Mouse (Mus musculus) liver, postnatal 0 days (tissue): ENCODE results near the gene Cuedc1. TPM values are rescaled to one million over a fixed set of nuclear protein-coding genes. Genes with fewer than 3 reads are reported as not detected.

Source experiments
- ATAC-seq: fragments of 200-750 bp; cut with Nextera tagmentation; 2 replicates; pipeline ENCODE4 v1.8.0; 2017; ENCODE audit warnings: mild to moderate bottlenecking, moderate library complexity
- DNase-seq: peaks from one replicate; pipeline ENCODE4 v3.0.0-alpha.2; 2016
- H3K27ac ChIP-seq: fragments of 300-500 bp; sonication (generic); 2 replicates; pipeline ENCODE4 v1.5.1; 2014; ENCODE audit warnings: antibody characterized with exemption, moderate library complexity, mild to moderate bottlenecking, low read depth
- H3K27me3 ChIP-seq: fragments of 300-500 bp; sonication (generic); 2 replicates; pipeline ENCODE4 v1.6.1; 2014; ENCODE audit warnings: low read length, control low read depth, mixed read lengths; ENCODE audit not compliant: insufficient read depth
- H3K36me3 ChIP-seq: fragments of 300-500 bp; sonication (generic); replicated peaks from 2 replicates; pipeline ENCODE4 v1.6.1; 2014; ENCODE audit warnings: mild to moderate bottlenecking, control low read depth, low read length, moderate library complexity, mixed read lengths; ENCODE audit not compliant: insufficient read depth
- H3K4me1 ChIP-seq: fragments of 300-500 bp; sonication (generic); 2 replicates; pipeline ENCODE4 v1.6.1; 2014; ENCODE audit warnings: antibody characterized with exemption, mild to moderate bottlenecking, control low read depth; ENCODE audit not compliant: insufficient read depth
- H3K4me2 ChIP-seq: fragments of 300-500 bp; sonication (generic); 2 replicates; pipeline ENCODE4 v1.6.1; 2014; ENCODE audit warnings: low read depth, mild to moderate bottlenecking, low read length, moderate library complexity, mixed read lengths
- H3K4me3 ChIP-seq: fragments of 300-500 bp; sonication (generic); 2 replicates; pipeline ENCODE4 v1.5.1; 2014; ENCODE audit warnings: low read depth, low read length
- H3K9ac ChIP-seq: fragments of 300-500 bp; sonication (generic); replicated peaks from 2 replicates; pipeline ENCODE4 v1.6.1; 2014; ENCODE audit warnings: mild to moderate bottlenecking, moderate library complexity
- H3K9me3 ChIP-seq: fragments of 300-500 bp; sonication (generic); 2 replicates; pipeline ENCODE4 v1.6.1; 2016; ENCODE audit warnings: mild to moderate bottlenecking, control low read depth, low read length, mixed read lengths
- CTCF ChIP-seq: sonication (generic); IDR thresholded peaks from 2 replicates; pipeline ENCODE4 v1.5.1; 2016; ENCODE audit warnings: antibody characterized with exemption, low read depth
- EP300 ChIP-seq: IDR thresholded peaks from 2 replicates; pipeline ENCODE4 v1.6.1; 2016; ENCODE audit warnings: antibody characterized with exemption, low read depth, mild to moderate bottlenecking
- WGBS: fragments of 180-500 bp; shearing (Covaris S2); extraction: QIAGEN DNeasy Blood & Tissue Kit; methylation state at CpG from one replicate; pipeline ENCODE4 v1.1.7; 2014; ENCODE audit not compliant: insufficient replicate concordance; 5-methylcytosine and 5-hydroxymethylcytosine counted together
- polyA plus RNA-seq: library from polyadenylated mRNA; unstranded; fragments of >200 nt; fragmentation: Nextera tagmentation; extraction: Ambion mirVana; gene quantifications from 2 replicates; pipeline ENCODE4 v1.2.1, GENCODE M21; 2015

The Cuedc1 gene
- polyA plus RNA-seq, 1 experiment from 2014 or later, result 1.2 TPM

DNA sequence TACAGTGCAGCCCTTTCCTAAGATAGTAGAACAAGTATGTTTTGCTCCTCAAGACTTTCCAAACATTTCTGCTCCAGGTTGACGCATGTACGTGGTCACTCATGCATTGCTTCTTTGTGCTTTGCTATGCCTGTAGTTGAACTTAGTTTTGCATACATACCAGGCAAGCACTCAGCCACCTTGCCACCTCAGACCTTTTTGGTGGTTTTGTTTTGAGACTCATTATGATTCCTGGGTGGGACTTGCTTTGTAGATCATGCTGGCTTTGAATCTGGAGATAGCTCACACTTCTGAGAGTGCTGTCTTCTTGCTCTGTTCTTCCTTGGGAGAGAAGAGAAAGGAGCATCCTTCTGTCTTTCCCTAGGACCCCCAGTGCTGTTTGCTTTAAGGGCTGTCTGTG, 109.8 kb downstream of the Cuedc1 start:
- no peak for ATAC-seq
- H3K9me3 ChIP-seq, result no peaks in the 10 kb centered on the region
- H3K27ac ChIP-seq, result no peak overlapping the region
- peaks cover 33% of the 10 kb centered on the region for H3K36me3 ChIP-seq
- TF ChIP-seq EP300 (no peak), CTCF (no peak)
- 89% methylated on average over 2 of the region's 2 CpGs for WGBS
- H3K4me2 ChIP-seq, result no peak overlapping the region
- H3K4me1 ChIP-seq, result peaks cover 14% of the 10 kb centered on the region
- H3K9ac ChIP-seq, result no peak overlapping the region
- H3K4me3 ChIP-seq, result no peak overlapping the region
- DNase-seq, result no peak
- H3K27me3 ChIP-seq, result no peaks in the 10 kb centered on the region

DNA sequence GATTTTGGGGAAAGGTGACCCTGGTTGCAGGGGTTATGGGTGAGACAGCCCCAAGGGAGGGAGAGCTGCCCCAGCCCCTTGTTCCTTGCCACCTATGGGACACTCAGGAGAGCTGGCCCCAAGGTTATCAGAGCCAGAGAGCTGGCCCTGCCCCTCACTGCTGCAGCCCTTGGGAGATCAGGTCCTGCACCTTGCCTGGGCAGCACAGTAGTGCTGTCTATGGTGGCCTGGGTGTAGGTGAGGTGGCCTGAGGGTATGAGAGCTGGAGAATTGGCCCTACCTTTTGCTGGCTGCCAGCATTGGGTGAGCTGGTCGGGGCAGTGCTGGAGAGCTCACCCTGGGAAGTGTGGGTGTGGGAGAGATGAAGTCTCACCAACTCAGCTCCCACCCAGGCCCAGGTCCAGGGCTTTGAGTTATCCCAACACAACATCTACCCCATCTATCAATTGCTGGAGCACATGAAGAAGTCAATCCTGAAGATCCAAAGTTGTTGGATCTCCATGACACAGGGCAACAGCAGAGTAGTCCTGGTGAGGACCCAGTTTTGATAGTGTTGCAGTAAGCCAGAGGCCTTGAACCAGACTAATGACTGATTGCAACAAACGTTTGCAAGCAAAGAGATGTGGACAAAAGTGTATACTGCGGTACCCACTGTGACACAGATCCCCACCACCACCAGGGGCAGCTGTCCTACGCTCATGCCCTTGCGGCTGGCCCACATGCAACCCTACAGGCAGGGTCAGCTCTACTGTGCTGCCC, 114.1 kb downstream of the Cuedc1 start:
- no peak overlapping the region for H3K4me2 ChIP-seq
- H3K9ac ChIP-seq, result no peak overlapping the region
- H3K27me3 ChIP-seq, result no peaks in the 10 kb centered on the region; the same call in 1 of the 2 replicates
- H3K4me1 ChIP-seq, result no peaks in the 10 kb centered on the region
- H3K9me3 ChIP-seq, result no peaks in the 10 kb centered on the region
- TF ChIP-seq CTCF, result 0 out of 2 replicates have a peak, but pooled peaks have one; percentile 4
- TF ChIP-seq EP300, result no peak
- no peak overlapping the region for H3K4me3 ChIP-seq
- DNase-seq, result no peak
- no peak overlapping the region for H3K27ac ChIP-seq
- peaks cover 32% of the 10 kb centered on the region for H3K36me3 ChIP-seq
- no peak for ATAC-seq
- WGBS, result 72% methylated on average over 5 of the region's 5 CpGs

DNA sequence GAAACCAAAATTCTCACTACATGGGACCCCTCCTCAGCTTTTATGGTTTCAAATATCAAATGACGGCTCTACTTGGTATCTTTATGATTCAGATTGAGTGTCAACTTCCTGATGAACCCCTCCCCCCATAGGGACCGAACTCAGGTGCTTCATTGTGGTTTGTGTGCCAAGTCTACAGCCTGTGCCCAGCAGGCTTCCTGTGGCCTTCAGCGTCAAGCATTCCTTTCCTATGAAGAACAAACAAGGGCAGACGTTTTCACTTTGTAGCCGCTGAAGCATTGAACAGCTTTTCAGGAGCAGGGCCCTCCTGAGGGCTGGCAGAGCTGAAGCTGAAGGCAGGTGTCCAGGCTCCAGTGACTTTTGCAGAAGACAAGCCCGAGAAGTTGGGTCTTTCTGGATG, 115.9 kb downstream of the Cuedc1 start:
- TF ChIP-seq CTCF (no peak), EP300 (no peak)
- peak overlapping the region; percentile 7; the same call in 1 of the 2 replicates for H3K9ac ChIP-seq
- no peaks in the 10 kb centered on the region for H3K4me1 ChIP-seq
- 37% methylated on average over 6 of the region's 6 CpGs for WGBS
- no peak overlapping the region for H3K4me3 ChIP-seq
- no peaks in the 10 kb centered on the region for H3K9me3 ChIP-seq
- DNase-seq (no peak), ATAC-seq (no peak)
- H3K27me3 ChIP-seq, result no peaks in the 10 kb centered on the region; the same call in 1 of the 2 replicates
- no peak overlapping the region for H3K27ac ChIP-seq
- no peak overlapping the region for H3K4me2 ChIP-seq
- H3K36me3 ChIP-seq, result peaks cover 26% of the 10 kb centered on the region

DNA sequence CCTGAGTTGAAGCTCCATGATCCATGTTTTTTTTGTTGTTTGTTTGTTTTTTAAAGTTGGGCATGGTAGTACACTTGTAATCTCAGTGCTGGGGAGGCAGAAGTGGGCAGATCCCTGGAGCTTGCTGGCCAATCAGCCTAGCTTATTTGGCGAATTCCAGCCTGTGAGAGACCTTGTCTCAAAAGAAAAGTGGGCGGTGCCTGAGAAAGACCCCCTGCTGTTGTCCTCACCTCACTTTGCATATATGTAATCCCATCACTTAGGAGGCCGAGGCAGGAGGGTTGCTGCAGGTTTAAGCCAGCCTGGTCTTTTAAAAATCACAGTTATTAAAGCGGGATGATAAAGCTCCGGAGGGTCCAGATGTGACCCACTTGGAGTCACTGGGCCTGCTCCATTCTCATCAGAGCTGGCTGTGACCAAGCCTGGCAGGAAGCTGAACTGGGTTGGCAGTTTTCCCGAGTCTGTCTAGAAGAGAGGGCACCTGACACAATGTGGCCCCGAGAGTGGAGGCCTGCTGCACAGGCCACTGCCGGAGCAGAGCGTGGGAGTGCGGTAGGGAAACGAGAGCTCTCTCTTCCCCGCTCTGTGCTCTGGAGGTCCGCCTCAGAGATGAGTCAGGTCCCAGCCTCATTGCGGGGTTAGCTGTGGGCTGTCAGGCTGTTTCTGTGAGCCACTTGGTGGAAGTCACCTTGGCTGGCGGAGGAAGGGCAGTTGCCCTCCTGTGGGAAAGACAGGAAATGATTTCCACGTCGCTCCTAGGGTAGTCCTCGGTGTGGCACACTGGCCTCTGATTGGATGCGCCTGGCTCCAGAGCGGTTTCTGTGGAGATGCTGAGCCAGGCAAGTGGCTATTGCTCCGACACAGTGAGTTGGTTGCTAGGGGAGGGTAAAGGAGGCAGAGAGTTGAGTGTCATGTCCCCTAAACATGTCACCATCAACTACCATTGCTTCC, 117.3 kb downstream of the Cuedc1 start:
- WGBS, result 55% methylated on average over 21 of the region's 21 CpGs
- H3K36me3 ChIP-seq, result peaks cover 12% of the 10 kb centered on the region
- TF ChIP-seq CTCF (no peak), EP300 (no peak)

DNA sequence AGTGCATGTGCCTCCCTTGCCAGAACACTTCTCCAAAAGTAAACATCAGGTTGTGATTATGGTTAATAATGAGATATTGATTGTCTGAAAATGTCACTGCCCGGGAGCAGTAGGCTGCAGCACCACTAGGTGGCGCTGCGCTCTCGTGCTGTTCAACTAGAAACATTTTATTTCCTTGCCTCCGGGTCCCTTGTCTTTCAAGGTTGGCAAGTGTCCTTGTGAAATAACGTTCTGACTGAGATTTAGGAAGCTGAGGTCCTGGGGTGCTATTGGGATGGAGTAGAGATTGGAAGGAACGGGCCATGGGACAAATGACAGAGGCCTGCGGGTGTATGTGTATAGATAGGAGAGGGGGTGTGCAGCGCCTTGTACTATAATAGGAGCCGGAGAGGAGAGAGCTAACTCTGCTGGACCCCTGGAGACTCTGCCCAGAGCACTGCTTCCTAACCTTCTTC, 118.4 kb downstream of the Cuedc1 start:
- no peak for TF ChIP-seq EP300
- TF ChIP-seq CTCF, result peak; percentile 95
- H3K27me3 ChIP-seq, result no peaks in the 10 kb centered on the region; the same call in 1 of the 2 replicates
- no peak for ATAC-seq

More for the DNA sequence above, 117.3 kb downstream of the Cuedc1 start:
- no peaks in the 10 kb centered on the region; the same call in 1 of the 2 replicates for H3K27me3 ChIP-seq
- no peak overlapping the region for H3K4me2 ChIP-seq
- H3K9me3 ChIP-seq, result no peaks in the 10 kb centered on the region
- H3K4me3 ChIP-seq, result no peak overlapping the region
- ATAC-seq (no peak), DNase-seq (no peak)
- H3K27ac ChIP-seq, result no peak overlapping the region
- no peaks in the 10 kb centered on the region for H3K4me1 ChIP-seq
- H3K9ac ChIP-seq, result no peak overlapping the region

DNA sequence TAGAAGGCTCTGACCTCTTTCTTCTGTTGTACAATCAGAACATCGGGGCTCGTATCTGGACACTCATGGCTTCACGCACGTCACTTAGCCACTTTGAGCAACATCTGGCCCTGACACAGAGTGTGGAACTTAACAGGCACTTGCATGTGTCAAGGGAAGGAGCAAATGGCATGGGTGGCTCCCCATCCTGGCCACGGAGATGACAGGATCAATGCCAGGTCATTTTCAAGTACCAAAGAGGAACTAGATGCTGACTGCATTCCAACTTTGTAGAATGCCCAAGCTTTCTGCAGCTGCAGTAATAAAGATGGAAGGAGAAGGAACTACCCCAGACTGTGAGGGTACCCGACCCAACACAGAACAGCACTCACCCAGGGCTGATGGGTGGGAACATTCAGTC, 120.3 kb downstream of the Cuedc1 start:
- Histone ChIP-seq H3K4me1 (no peaks in the 10 kb centered on the region), H3K27ac (no peak overlapping the region), H3K9me3 (no peaks in the 10 kb centered on the region), H3K4me3 (no peak overlapping the region), H3K36me3 (no peaks in the 10 kb centered on the region), H3K4me2 (no peak overlapping the region), H3K27me3 (no peaks in the 10 kb centered on the region; the same call in 1 of the 2 replicates), H3K9ac (no peak overlapping the region)
- DNase-seq (no peak), ATAC-seq (no peak)
- TF ChIP-seq EP300 (no peak), CTCF (no peak)
- WGBS, result 71% methylated on average over 6 of the region's 6 CpGs

More for the DNA sequence above, 118.4 kb downstream of the Cuedc1 start:
- DNase-seq, result peak; percentile 68
- no peaks in the 10 kb centered on the region for H3K9me3 ChIP-seq
- H3K36me3 ChIP-seq, result peaks cover 1% of the 10 kb centered on the region; the same call in 1 of the 2 replicates
- WGBS, result 23% methylated on average over 10 of the region's 10 CpGs
- H3K4me3 ChIP-seq, result no peak overlapping the region
- H3K9ac ChIP-seq, result no peak overlapping the region
- no peaks in the 10 kb centered on the region for H3K4me1 ChIP-seq
- H3K4me2 ChIP-seq, result no peak overlapping the region
- no peak overlapping the region for H3K27ac ChIP-seq
